Mouse (Mus musculus) urinary bladder, postnatal 10 days (tissue): ENCODE results near the gene Psmb8.

ENCODE experiments used
- DNase-seq: peaks from one replicate; pipeline ENCODE4 v3.0.0; 2022; ENCODE audit warnings: low spot score

The Psmb8 gene

GRCm38 (mm10) chr17:34249878-34250277, 52.4 kb downstream of the Psmb8 start:
- no peak for DNase-seq
